Mouse (Mus musculus): ENCODE results near the gene Sycp3. TPM values are rescaled to one million over a fixed set of nuclear protein-coding genes. Genes with fewer than 3 reads are reported as not detected.

The Sycp3 gene
- polyA plus RNA-seq (2016; fragmentation: Nextera tagmentation; extraction: Ambion mirVana) = 0.46 TPM in 1 of 2 replicates, not detected in the other

- H3K4me2 ChIP-seq (replicated peaks) = no peak within 1 kb of the TSS
- no peak within 1 kb of the TSS for H3K9ac ChIP-seq
- no peaks in the 10 kb centered on the region for H3K4me1 ChIP-seq
- ATAC-seq (ENCODE audit: low FRiP score) = no peak
- no peak within 1 kb of the TSS for H3K4me3 ChIP-seq
- no peak within 1 kb of the TSS for H3K27ac ChIP-seq
- peaks cover 2% of the 10 kb centered on the region; the same call in 1 of the 2 replicates for H3K9me3 ChIP-seq (replicated peaks)
- H3K36me3 ChIP-seq = no peaks in the 10 kb centered on the region
- 86% methylated on average over 33 of the region's 33 CpGs for WGBS
- H3K27me3 ChIP-seq = no peaks in the 10 kb centered on the region
These were observed at the start of gene Sycp3 for GRCm38 (mm10) chr10:88459502-88459992. Gene Sycp3, plus strand, starts transcription at chr10:88459569.

- no peak overlapping the region for H3K4me3 ChIP-seq
- no peaks in the 10 kb centered on the region for H3K27me3 ChIP-seq
- H3K27ac ChIP-seq = no peak overlapping the region
- no peaks in the 10 kb centered on the region for H3K9me3 ChIP-seq (replicated peaks)
- no peaks in the 10 kb centered on the region for H3K4me1 ChIP-seq
- no peak overlapping the region for H3K9ac ChIP-seq
- ATAC-seq (ENCODE audit: low FRiP score) = no peak
- no peaks in the 10 kb centered on the region for H3K36me3 ChIP-seq
- 78% methylated on average over 2 of the region's 2 CpGs for WGBS
- H3K4me2 ChIP-seq (replicated peaks) = no peak overlapping the region
These were observed 49.6 kb upstream of the Sycp3 start for GRCm38 (mm10) chr10:88409751-88410150.

- 77% methylated on average over 17 of the region's 17 CpGs for WGBS
- Histone ChIP-seq H3K9ac (no peak overlapping the region), H3K4me1 (no peaks in the 10 kb centered on the region), H3K4me2 (replicated peaks) (no peak overlapping the region), H3K27ac (no peak overlapping the region), H3K9me3 (replicated peaks) (no peaks in the 10 kb centered on the region), H3K27me3 (no peaks in the 10 kb centered on the region), H3K4me3 (no peak overlapping the region), H3K36me3 (no peaks in the 10 kb centered on the region)
- no peak for ATAC-seq (ENCODE audit: low FRiP score)
These were observed 46.9 kb upstream of the Sycp3 start for GRCm38 (mm10) chr10:88412290-88412995.

GRCm38 (mm10) chr10:88417686-88418085, 41.7 kb upstream of the Sycp3 start:
- Histone ChIP-seq H3K9me3 (replicated peaks) (no peaks in the 10 kb centered on the region), H3K4me3 (no peak overlapping the region), H3K9ac (no peak overlapping the region), H3K4me2 (replicated peaks) (no peak overlapping the region), H3K27me3 (no peaks in the 10 kb centered on the region), H3K36me3 (peaks cover 9% of the 10 kb centered on the region), H3K4me1 (no peaks in the 10 kb centered on the region), H3K27ac (no peak overlapping the region)
- WGBS = 89% methylated on average over 5 of the region's 5 CpGs
- ATAC-seq (ENCODE audit: low FRiP score) = no peak

GRCm38 (mm10) chr10:88420141-88420541, 39.2 kb upstream of the Sycp3 start:
- Histone ChIP-seq H3K4me1 (no peaks in the 10 kb centered on the region), H3K9me3 (replicated peaks) (no peaks in the 10 kb centered on the region), H3K4me2 (replicated peaks) (no peak overlapping the region), H3K27ac (no peak overlapping the region), H3K36me3 (peaks cover 9% of the 10 kb centered on the region), H3K4me3 (no peak overlapping the region), H3K27me3 (no peaks in the 10 kb centered on the region), H3K9ac (no peak overlapping the region)
- no peak for ATAC-seq (ENCODE audit: low FRiP score)
- 78% methylated on average over 11 of the region's 11 CpGs for WGBS

- no peak for ATAC-seq (ENCODE audit: low FRiP score)
- 94% methylated on average over 19 of the region's 19 CpGs for WGBS
- H3K4me1 ChIP-seq = no peaks in the 10 kb centered on the region
- H3K4me2 ChIP-seq (replicated peaks) = no peak overlapping the region
- no peak overlapping the region for H3K27ac ChIP-seq
- no peak overlapping the region for H3K9ac ChIP-seq
- H3K36me3 ChIP-seq = peaks cover 9% of the 10 kb centered on the region
- H3K9me3 ChIP-seq (replicated peaks) = no peaks in the 10 kb centered on the region
- H3K4me3 ChIP-seq = no peak overlapping the region
- H3K27me3 ChIP-seq = no peaks in the 10 kb centered on the region
These were observed 38.5 kb upstream of the Sycp3 start for GRCm38 (mm10) chr10:88420655-88421435.

- Histone ChIP-seq H3K4me2 (replicated peaks) (no peak overlapping the region), H3K4me3 (no peak overlapping the region), H3K9me3 (replicated peaks) (no peaks in the 10 kb centered on the region), H3K4me1 (no peaks in the 10 kb centered on the region), H3K9ac (no peak overlapping the region), H3K27me3 (no peaks in the 10 kb centered on the region), H3K27ac (no peak overlapping the region), H3K36me3 (peaks cover 4% of the 10 kb centered on the region; the same call in 1 of the 2 replicates)
- 97% methylated on average over 2 of the region's 2 CpGs for WGBS
- ATAC-seq (ENCODE audit: low FRiP score) = peak; percentile 63; the same call in 1 of the 2 replicates
These were observed 33.1 kb upstream of the Sycp3 start for GRCm38 (mm10) chr10:88426158-88426816.

GRCm38 (mm10) chr10:88426896-88427295, 32.5 kb upstream of the Sycp3 start:
- Histone ChIP-seq H3K9ac (no peak overlapping the region), H3K27ac (no peak overlapping the region), H3K27me3 (no peaks in the 10 kb centered on the region), H3K9me3 (replicated peaks) (no peaks in the 10 kb centered on the region), H3K36me3 (peaks cover 4% of the 10 kb centered on the region; the same call in 1 of the 2 replicates), H3K4me2 (replicated peaks) (no peak overlapping the region), H3K4me1 (no peaks in the 10 kb centered on the region), H3K4me3 (no peak overlapping the region)
- no peak for ATAC-seq (ENCODE audit: low FRiP score)
- 62% methylated on average over 5 of the region's 5 CpGs for WGBS

- no peaks in the 10 kb centered on the region for H3K9me3 ChIP-seq (replicated peaks)
- no peak overlapping the region for H3K27ac ChIP-seq
- no peaks in the 10 kb centered on the region for H3K27me3 ChIP-seq
- no peak overlapping the region for H3K4me3 ChIP-seq
- peaks cover 12% of the 10 kb centered on the region for H3K36me3 ChIP-seq
- 92% methylated on average over 6 of the region's 6 CpGs for WGBS
- H3K4me2 ChIP-seq (replicated peaks) = no peak overlapping the region
- ATAC-seq (ENCODE audit: low FRiP score) = no peak
- H3K9ac ChIP-seq = no peak overlapping the region
- no peaks in the 10 kb centered on the region for H3K4me1 ChIP-seq
These were observed 31.4 kb upstream of the Sycp3 start for GRCm38 (mm10) chr10:88427998-88428397.

GRCm38 (mm10) chr10:88441224-88441623, 18.1 kb upstream of the Sycp3 start:
- Histone ChIP-seq H3K36me3 (peaks cover 19% of the 10 kb centered on the region; the same call in 1 of the 2 replicates), H3K4me2 (replicated peaks) (no peak overlapping the region), H3K9ac (no peak overlapping the region), H3K27ac (no peak overlapping the region), H3K9me3 (replicated peaks) (no peaks in the 10 kb centered on the region), H3K4me3 (no peak overlapping the region), H3K27me3 (no peaks in the 10 kb centered on the region), H3K4me1 (no peaks in the 10 kb centered on the region)
- no peak for ATAC-seq (ENCODE audit: low FRiP score)
- WGBS = 90% methylated on average over 6 of the region's 6 CpGs

GRCm38 (mm10) chr10:88451221-88451620, 8.1 kb upstream of the Sycp3 start:
- Histone ChIP-seq H3K27ac (no peak overlapping the region), H3K27me3 (no peaks in the 10 kb centered on the region)

GRCm38 (mm10) chr10:88451990-88452389, 7.4 kb upstream of the Sycp3 start:
- WGBS = 87% methylated on average over 6 of the region's 6 CpGs
- ATAC-seq (ENCODE audit: low FRiP score) = no peak
- no peak overlapping the region for H3K4me2 ChIP-seq (replicated peaks)
- no peaks in the 10 kb centered on the region for H3K36me3 ChIP-seq
- H3K4me1 ChIP-seq = no peaks in the 10 kb centered on the region
- H3K4me3 ChIP-seq = no peak overlapping the region
- H3K27ac ChIP-seq = no peak overlapping the region
- H3K9me3 ChIP-seq (replicated peaks) = no peaks in the 10 kb centered on the region
- H3K9ac ChIP-seq = no peak overlapping the region
- no peaks in the 10 kb centered on the region for H3K27me3 ChIP-seq

More at GRCm38 (mm10) chr10:88451221-88451620, 8.1 kb upstream of the Sycp3 start:
- no peak overlapping the region for H3K4me3 ChIP-seq
- no peak for ATAC-seq (ENCODE audit: low FRiP score)
- no peaks in the 10 kb centered on the region for H3K4me1 ChIP-seq
- WGBS = 91% methylated on average over 2 of the region's 2 CpGs
- H3K9ac ChIP-seq = no peak overlapping the region
- H3K36me3 ChIP-seq = peaks cover 7% of the 10 kb centered on the region; the same call in 1 of the 2 replicates
- H3K4me2 ChIP-seq (replicated peaks) = no peak overlapping the region
- H3K9me3 ChIP-seq (replicated peaks) = no peaks in the 10 kb centered on the region

Measured in hindbrain, embryonic 12.5 days (tissue).